Mouse (Mus musculus): Measurements from ENCODE around the gene Hadh. TPM values are rescaled to one million over a fixed set of nuclear protein-coding genes. Genes with fewer than 3 reads are reported as not detected.

Gene Hadh
- polyA plus RNA-seq, 1 experiment from 2014 or later: 73.1 TPM

DNA sequence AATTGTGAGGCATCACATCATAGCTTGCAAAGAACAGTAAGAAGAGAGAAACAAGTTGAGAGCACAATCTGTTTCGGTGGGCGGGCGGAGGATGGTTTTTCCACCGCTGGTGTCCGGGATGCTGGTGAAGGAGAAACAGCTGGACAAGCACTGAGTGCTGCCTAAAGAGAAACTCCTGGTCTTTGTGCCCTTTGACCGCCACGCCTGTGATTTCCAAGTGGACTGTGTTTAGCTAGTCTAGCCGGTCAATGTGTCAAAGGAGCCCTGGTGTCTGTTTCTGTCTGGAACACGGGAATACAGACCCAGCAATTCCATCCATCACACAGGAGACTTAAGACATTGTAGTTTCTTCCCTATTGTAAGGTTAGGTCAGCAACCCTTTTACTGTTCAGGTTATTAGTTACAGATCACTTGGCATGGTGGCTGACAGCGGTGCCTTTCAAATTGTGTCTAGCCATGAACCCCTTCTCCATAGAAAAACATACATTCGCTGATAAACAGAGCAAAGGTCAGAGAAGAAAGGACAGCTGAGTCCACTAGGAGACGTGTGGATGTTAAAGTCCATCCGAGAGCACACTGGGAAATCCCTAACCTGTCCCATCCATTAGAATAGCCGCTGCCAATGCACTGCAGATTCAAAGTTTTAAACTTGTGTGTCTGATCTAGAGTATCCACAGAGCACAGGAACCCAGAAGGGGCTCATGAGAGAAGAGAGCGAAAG is 8.0 kb downstream of the Hadh start:
- Histone ChIP-seq H3K27me3 (ENCODE audit: insufficient read depth, poor library complexity, severe bottlenecking) (peaks cover 6% of the 10 kb centered on the region; the same call in 1 of the 2 replicates), H3K9me3 (0 out of 2 replicates have a peak, but pooled peaks cover 4% of the 10 kb centered on the region), H3K4me1 (replicated peaks) (peaks cover 8% of the 10 kb centered on the region), H3K36me3 (peaks cover 31% of the 10 kb centered on the region), H3K27ac (no peak overlapping the region), H3K4me3 (no peak overlapping the region)
- DNase-seq (ENCODE audit: low spot score): peak; percentile 35
- 60% methylated on average over 15 of the region's 15 CpGs for WGBS

DNA sequence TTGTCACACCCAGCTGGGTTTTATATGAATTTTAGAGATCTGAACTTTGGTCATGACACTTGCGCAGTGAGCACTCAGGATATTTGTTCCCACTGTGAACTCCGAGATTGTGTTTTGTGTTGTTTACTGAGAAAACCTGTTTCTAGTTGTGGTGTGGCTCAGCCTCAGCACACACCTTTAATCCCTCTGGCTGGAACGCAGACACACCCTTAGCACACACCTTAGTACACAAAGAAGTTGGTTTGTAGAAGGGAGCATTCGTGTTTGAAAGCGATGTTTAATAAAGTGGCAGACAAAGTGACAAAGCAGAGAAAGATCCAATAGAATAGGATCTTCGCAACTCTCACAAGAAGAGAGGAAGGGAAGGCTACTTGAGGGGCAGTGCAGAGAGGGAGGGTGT is 11.5 kb downstream of the Hadh start:
- Histone ChIP-seq H3K27ac (no peak overlapping the region), H3K4me1 (replicated peaks) (peaks cover 8% of the 10 kb centered on the region), H3K36me3 (peaks cover 37% of the 10 kb centered on the region), H3K9me3 (0 out of 2 replicates have a peak, but pooled peaks cover 4% of the 10 kb centered on the region), H3K4me3 (no peak overlapping the region), H3K27me3 (ENCODE audit: insufficient read depth, poor library complexity, severe bottlenecking) (no peaks in the 10 kb centered on the region)
- no peak for DNase-seq (ENCODE audit: low spot score)
- 95% methylated on average over 6 of the region's 6 CpGs for WGBS

- Histone ChIP-seq H3K4me3 (no peak overlapping the region), H3K4me1 (replicated peaks) (peaks cover 8% of the 10 kb centered on the region), H3K9me3 (0 out of 2 replicates have a peak, but pooled peaks cover 4% of the 10 kb centered on the region), H3K27ac (no peak overlapping the region), H3K36me3 (peaks cover 37% of the 10 kb centered on the region), H3K27me3 (ENCODE audit: insufficient read depth, poor library complexity, severe bottlenecking) (no peaks in the 10 kb centered on the region)
- WGBS: 93% methylated on average over 9 of the region's 9 CpGs
- no peak for DNase-seq (ENCODE audit: low spot score)
Measured at GRCm38 (mm10) chr3:131259392-131259965, 12.4 kb downstream of the Hadh start.

DNA sequence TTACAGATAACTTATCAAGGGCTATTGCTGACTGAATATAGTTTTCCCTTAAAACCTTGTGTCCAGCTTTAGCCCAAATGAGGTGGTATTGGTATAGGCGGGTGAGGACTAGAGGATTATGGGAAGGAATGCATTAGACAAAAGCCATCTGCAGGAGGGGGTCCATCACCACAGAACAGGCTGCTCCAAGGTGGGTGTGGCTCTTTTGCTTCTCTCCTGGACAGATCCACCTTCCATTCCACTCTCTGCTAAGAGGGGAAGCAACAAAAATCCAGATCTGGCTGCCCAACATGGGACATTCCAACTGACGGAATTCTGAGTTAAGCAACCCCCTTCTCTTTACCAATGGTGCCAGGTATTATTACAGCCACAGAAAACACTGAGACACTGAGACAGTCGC is 13.0 kb downstream of the Hadh start:
- 91% methylated on average over 3 of the region's 3 CpGs for WGBS
- H3K4me3 ChIP-seq: no peak overlapping the region
- no peaks in the 10 kb centered on the region for H3K27me3 ChIP-seq (ENCODE audit: insufficient read depth, poor library complexity, severe bottlenecking)
- 0 out of 2 replicates have a peak, but pooled peaks cover 4% of the 10 kb centered on the region for H3K9me3 ChIP-seq
- no peak for DNase-seq (ENCODE audit: low spot score)
- peaks cover 4% of the 10 kb centered on the region for H3K4me1 ChIP-seq (replicated peaks)
- H3K36me3 ChIP-seq: peaks cover 38% of the 10 kb centered on the region
- no peak overlapping the region for H3K27ac ChIP-seq

- H3K27ac ChIP-seq: no peak overlapping the region
- no peaks in the 10 kb centered on the region for H3K27me3 ChIP-seq (ENCODE audit: insufficient read depth, poor library complexity, severe bottlenecking)
- H3K36me3 ChIP-seq: peaks cover 15% of the 10 kb centered on the region
- no peaks in the 10 kb centered on the region for H3K4me1 ChIP-seq (replicated peaks)
- H3K4me3 ChIP-seq: no peak overlapping the region
- DNase-seq (ENCODE audit: low spot score): no peak
- H3K9me3 ChIP-seq: no peaks in the 10 kb centered on the region
- 96% methylated on average over 3 of the region's 3 CpGs for WGBS
Measured at GRCm38 (mm10) chr3:131255399-131255981, 16.4 kb downstream of the Hadh start.

DNA sequence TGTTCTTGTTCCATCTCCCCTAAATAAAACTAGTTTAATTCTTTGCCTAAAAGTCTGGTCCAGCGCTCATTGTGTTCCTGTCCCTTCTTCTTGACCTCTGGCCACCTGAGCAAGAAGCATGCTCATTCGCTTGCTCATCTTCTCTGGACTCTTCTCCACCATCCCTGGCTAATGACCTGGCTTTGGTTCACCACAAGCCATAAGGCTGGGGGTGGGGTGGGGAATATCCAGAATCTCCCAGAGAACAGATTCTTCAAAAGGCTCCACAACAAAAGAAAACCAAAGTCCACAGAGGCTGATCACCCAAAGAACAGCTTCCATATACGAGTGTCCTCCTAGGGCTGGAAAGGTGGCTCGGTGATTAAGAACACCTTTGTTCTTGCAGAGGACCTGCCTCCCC is 16.9 kb downstream of the Hadh start:
- Histone ChIP-seq H3K36me3 (peaks cover 11% of the 10 kb centered on the region; the same call in 1 of the 2 replicates), H3K4me1 (replicated peaks) (no peaks in the 10 kb centered on the region), H3K9me3 (no peaks in the 10 kb centered on the region), H3K27ac (no peak overlapping the region), H3K27me3 (ENCODE audit: insufficient read depth, poor library complexity, severe bottlenecking) (no peaks in the 10 kb centered on the region), H3K4me3 (no peak overlapping the region)
- DNase-seq (ENCODE audit: low spot score): no peak
- 97% methylated on average over 4 of the region's 4 CpGs for WGBS

DNA sequence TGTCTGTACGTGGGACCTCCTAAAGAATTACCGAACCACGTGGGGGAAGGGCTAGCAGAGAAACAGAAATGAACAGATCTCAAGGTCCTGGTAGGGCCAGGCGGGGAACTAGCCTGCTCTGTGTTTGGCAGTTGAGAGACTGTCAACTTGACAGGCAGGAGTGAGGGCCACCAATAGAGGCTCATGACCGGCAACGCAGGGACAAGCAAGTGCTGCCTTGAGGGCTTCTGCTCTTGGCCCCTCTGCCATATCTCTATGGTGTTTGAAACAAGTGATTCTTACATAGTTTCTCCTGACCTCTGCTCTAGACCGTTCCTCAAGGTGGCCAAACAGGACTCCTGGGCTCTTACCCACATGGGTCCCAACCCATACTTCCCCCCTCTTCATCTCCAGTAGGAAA is 20.3 kb downstream of the Hadh start:
- H3K36me3 ChIP-seq: peaks cover 35% of the 10 kb centered on the region
- H3K27me3 ChIP-seq (ENCODE audit: insufficient read depth, poor library complexity, severe bottlenecking): no peaks in the 10 kb centered on the region
- H3K4me1 ChIP-seq (replicated peaks): no peaks in the 10 kb centered on the region
- H3K27ac ChIP-seq: no peak overlapping the region
- H3K9me3 ChIP-seq: no peaks in the 10 kb centered on the region
- 87% methylated on average over 7 of the region's 7 CpGs for WGBS
- DNase-seq (ENCODE audit: low spot score): no peak
- no peak overlapping the region for H3K4me3 ChIP-seq

GRCm38 (mm10) chr3:131250978-131251377 is 20.9 kb downstream of the Hadh start:
- Histone ChIP-seq H3K27ac (no peak overlapping the region), H3K9me3 (no peaks in the 10 kb centered on the region), H3K4me1 (replicated peaks) (no peaks in the 10 kb centered on the region), H3K36me3 (peaks cover 34% of the 10 kb centered on the region), H3K27me3 (ENCODE audit: insufficient read depth, poor library complexity, severe bottlenecking) (no peaks in the 10 kb centered on the region), H3K4me3 (no peak overlapping the region)
- no peak for DNase-seq (ENCODE audit: low spot score)
- 86% methylated on average over 13 of the region's 13 CpGs for WGBS

GRCm38 (mm10) chr3:131250283-131250682 is 21.6 kb downstream of the Hadh start:
- Histone ChIP-seq H3K27me3 (ENCODE audit: insufficient read depth, poor library complexity, severe bottlenecking) (no peaks in the 10 kb centered on the region), H3K4me1 (replicated peaks) (no peaks in the 10 kb centered on the region), H3K36me3 (peaks cover 28% of the 10 kb centered on the region), H3K9me3 (no peaks in the 10 kb centered on the region), H3K4me3 (no peak overlapping the region), H3K27ac (no peak overlapping the region)
- WGBS: 92% methylated on average over 2 of the region's 2 CpGs
- no peak for DNase-seq (ENCODE audit: low spot score)

- 87% methylated on average over 10 of the region's 10 CpGs for WGBS
- Histone ChIP-seq H3K36me3 (peaks cover 35% of the 10 kb centered on the region), H3K27ac (no peak overlapping the region), H3K27me3 (ENCODE audit: insufficient read depth, poor library complexity, severe bottlenecking) (no peaks in the 10 kb centered on the region), H3K9me3 (no peaks in the 10 kb centered on the region), H3K4me1 (replicated peaks) (peaks cover 8% of the 10 kb centered on the region; the same call in 1 of the 2 replicates), H3K4me3 (no peak overlapping the region)
- DNase-seq (ENCODE audit: low spot score): no peak
Measured at GRCm38 (mm10) chr3:131248444-131248843, 23.5 kb downstream of the Hadh start.

DNA sequence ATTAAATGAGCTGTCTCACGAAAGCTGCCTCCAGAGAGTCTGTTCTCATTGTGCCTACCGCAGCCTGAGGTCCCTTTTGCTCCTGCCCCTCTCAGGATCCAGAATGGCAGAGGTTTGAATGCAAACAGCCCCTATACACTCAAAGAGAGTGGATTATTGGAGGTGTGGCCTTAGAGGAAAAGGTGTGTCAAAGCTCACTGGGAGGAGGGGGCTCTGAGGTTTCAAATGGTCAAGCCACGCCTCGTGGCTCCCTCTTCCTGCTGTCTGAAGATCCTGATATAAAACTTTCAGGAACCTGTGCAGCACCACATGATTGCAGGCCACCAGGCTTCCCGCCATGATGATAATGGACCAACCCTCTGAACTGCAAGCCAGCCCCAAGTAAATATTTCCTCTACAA is 24.1 kb downstream of the Hadh start:
- H3K4me3 ChIP-seq: no peak overlapping the region
- WGBS: 90% methylated on average over 5 of the region's 5 CpGs

DNA sequence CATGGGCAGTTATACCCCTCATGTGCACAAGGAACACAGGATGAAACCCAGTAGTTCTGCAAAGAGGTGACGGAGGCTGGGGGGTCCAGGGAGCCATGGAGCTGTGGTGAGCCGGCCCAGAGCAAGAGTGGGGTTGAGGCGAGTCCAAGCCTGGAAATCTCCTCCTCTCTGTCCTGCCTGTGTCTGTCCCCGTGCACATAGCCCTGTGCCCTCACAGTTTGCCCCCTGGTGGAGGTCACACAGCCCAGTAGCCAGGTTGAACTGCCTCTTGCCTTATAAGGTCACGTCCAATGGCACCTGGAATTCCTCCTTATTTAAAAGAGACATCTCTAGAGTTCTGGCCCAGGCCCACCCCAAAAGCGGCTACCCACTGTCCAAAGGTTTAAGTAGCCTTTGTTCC is 24.5 kb downstream of the Hadh start:
- WGBS: 77% methylated on average over 6 of the region's 6 CpGs
- H3K27me3 ChIP-seq (ENCODE audit: insufficient read depth, poor library complexity, severe bottlenecking): no peaks in the 10 kb centered on the region
- DNase-seq (ENCODE audit: low spot score): no peak
- no peak overlapping the region for H3K27ac ChIP-seq
- H3K36me3 ChIP-seq: peaks cover 35% of the 10 kb centered on the region
- peaks cover 8% of the 10 kb centered on the region; the same call in 1 of the 2 replicates for H3K4me1 ChIP-seq (replicated peaks)
- no peak overlapping the region for H3K4me3 ChIP-seq
- no peaks in the 10 kb centered on the region for H3K9me3 ChIP-seq

More for the DNA sequence above, 24.1 kb downstream of the Hadh start:
- no peaks in the 10 kb centered on the region for H3K9me3 ChIP-seq
- DNase-seq (ENCODE audit: low spot score): no peak
- peaks cover 8% of the 10 kb centered on the region; the same call in 1 of the 2 replicates for H3K4me1 ChIP-seq (replicated peaks)
- H3K27me3 ChIP-seq (ENCODE audit: insufficient read depth, poor library complexity, severe bottlenecking): no peaks in the 10 kb centered on the region
- no peak overlapping the region for H3K27ac ChIP-seq
- peaks cover 35% of the 10 kb centered on the region for H3K36me3 ChIP-seq

GRCm38 (mm10) chr3:131246579-131247046 is 25.3 kb downstream of the Hadh start:
- Histone ChIP-seq H3K27me3 (ENCODE audit: insufficient read depth, poor library complexity, severe bottlenecking) (no peaks in the 10 kb centered on the region), H3K4me1 (replicated peaks) (peaks cover 8% of the 10 kb centered on the region; the same call in 1 of the 2 replicates), H3K9me3 (no peaks in the 10 kb centered on the region), H3K4me3 (no peak overlapping the region), H3K36me3 (peaks cover 35% of the 10 kb centered on the region), H3K27ac (no peak overlapping the region)
- 95% methylated on average over 8 of the region's 8 CpGs for WGBS
- no peak for DNase-seq (ENCODE audit: low spot score)
